Mouse (Mus musculus) heart, postnatal 25 days (tissue): ENCODE measurements around the gene Clcn2. TPM values are rescaled to one million over a fixed set of nuclear protein-coding genes. Genes with fewer than 3 reads are reported as not detected.

Experiments used
- DNase-seq: peaks from one replicate; pipeline ENCODE4 v3.0.0; 2022; ENCODE audit warnings: low spot score
- intact Hi-C: fragments of 180-260 bp; cut with DNase I; formaldehyde crosslinking; loops from one replicate; pipeline ENCODE4 v1.15.1; 2025
- total RNA-seq, 2 experiments: library from RNA; stranded (reverse); gene quantifications; 2 replicates each; pipeline ENCODE4 v1.2.3; 2021

Gene Clcn2
- total RNA-seq: 1 to 10 TPM; 1.5 to 2.1 TPM

GRCm38 (mm10) chr16:20717181-20717977 lies at the start of gene Clcn2, which contains the start of gene Polr2h:
Gene Clcn2 (minus strand): TSS chr16:20717746.
Gene Polr2h (plus strand): TSS chr16:20717665.
- peak; percentile 97 for DNase-seq
- intact Hi-C loops: loop anchor here (2.0 to 5.0 kb wide), 2 partner anchors 17 to 180 kb away; partner anchors contain the start of gene Ap2m1

DNA sequence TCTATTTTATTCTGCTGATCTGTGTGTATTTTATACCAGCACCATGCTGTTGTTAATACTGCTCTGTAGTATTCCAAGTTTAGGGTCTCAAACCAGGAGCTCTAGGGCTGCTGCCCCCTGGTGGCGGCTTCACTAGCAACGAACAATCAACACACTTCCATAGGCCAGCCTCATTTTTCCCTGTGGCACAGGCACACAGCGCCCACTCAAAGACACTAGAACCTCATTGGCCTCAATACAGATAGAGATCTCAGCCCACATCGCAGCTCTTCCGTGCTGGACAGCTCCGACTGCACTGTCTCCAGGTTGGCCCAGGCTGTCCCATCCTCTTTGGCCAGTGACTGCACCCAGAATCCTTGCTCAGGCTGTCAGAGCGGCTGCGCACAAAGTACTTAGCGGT lies 47.7 kb upstream of the Clcn2 start:
- DNase-seq: no peak
- intact Hi-C loops: loop anchor here (1.0 to 10.0 kb wide), 3 partner anchors 56 to 268 kb away; partner anchors contain the start of gene Psmd2

GRCm38 (mm10) chr16:20761681-20762080 lies 44.1 kb upstream of the Clcn2 start:
- intact Hi-C loops: loop anchor here (2.0 to 10.0 kb wide), 2 partner anchors 37 to 107 kb away; partner anchors contain the start of gene Psmd2
- DNase-seq: no peak

- no peak for DNase-seq
- intact Hi-C loops: no loop called here
Observed at GRCm38 (mm10) chr16:20757385-20757784, 39.8 kb upstream of the Clcn2 start.

GRCm38 (mm10) chr16:20756052-20756451 lies 38.5 kb upstream of the Clcn2 start:
- intact Hi-C loops: no loop called here
- DNase-seq: peak; percentile 14

DNA sequence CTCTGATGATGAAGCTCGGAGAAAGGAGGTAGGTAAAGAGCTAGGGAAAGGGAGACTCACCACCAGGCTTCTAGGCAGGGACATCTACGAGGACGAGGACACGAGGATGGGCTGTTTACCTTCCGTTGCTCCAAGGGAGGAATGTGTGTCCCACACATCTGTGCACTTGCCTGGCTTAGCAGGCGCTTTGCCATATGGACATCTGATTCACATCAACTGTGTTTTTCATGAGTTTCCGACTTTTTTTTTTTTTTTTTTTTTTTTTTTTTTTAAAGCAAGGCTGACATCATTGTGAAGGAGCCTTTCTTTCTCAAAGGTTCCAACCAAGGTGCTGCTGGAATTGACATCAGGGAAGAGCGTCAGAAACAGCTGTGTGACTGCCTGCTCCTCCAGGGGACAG lies 33.0 kb upstream of the Clcn2 start:
- no peak for DNase-seq

GRCm38 (mm10) chr16:20746641-20747040 lies 29.1 kb upstream of the Clcn2 start:
- peak; percentile 67 for DNase-seq
- intact Hi-C loops: no loop called here

More for the DNA sequence above, 33.0 kb upstream of the Clcn2 start:
- intact Hi-C loops: no loop called here

GRCm38 (mm10) chr16:20739845-20740244 lies 22.3 kb upstream of the Clcn2 start:
- intact Hi-C loops: no loop called here
- DNase-seq: no peak

DNA sequence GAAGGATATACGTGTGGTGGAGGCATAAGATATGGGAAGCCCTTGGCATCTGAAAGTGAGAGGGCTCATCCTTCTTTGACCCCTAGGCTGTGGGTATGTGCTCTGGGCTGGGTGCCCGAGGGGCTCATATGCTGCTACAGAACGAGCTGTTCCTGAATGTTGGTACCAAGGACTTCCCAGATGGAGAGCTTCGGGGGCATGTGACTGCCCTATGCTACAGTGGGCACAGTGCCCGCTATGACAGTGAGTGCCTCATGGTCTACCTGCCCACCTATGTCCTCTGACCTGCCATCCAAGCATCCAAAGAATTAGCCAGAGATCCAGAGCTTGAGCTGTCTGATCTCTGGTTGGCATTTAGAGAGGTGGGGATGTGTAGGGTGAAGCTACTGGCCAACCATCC lies 19.3 kb upstream of the Clcn2 start:
- intact Hi-C loops: no loop called here
- DNase-seq: no peak

GRCm38 (mm10) chr16:20736168-20736567 lies 18.6 kb upstream of the Clcn2 start:
- no peak for DNase-seq
- intact Hi-C loops: no loop called here

DNA sequence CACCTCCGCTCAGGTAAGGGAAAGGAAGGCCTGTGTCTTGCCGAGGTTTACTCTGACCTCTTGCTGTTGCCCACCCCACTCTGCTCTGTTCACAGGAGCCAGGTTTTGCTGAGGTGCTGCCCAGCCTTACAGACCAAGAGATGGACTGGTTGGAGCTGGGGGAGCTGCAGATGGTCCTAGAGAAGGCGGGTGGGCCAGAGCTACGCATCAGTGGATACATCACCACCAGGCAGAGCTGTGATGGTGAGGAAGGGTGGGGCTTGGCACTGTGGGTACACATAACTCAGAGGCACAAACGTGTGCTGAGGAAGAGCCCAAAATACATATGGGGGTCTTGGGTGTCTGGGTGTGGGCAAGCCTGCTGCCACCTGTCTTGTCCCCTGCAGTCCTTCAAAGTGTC lies 18.1 kb upstream of the Clcn2 start:
- intact Hi-C loops: no loop called here
- DNase-seq: no peak

DNA sequence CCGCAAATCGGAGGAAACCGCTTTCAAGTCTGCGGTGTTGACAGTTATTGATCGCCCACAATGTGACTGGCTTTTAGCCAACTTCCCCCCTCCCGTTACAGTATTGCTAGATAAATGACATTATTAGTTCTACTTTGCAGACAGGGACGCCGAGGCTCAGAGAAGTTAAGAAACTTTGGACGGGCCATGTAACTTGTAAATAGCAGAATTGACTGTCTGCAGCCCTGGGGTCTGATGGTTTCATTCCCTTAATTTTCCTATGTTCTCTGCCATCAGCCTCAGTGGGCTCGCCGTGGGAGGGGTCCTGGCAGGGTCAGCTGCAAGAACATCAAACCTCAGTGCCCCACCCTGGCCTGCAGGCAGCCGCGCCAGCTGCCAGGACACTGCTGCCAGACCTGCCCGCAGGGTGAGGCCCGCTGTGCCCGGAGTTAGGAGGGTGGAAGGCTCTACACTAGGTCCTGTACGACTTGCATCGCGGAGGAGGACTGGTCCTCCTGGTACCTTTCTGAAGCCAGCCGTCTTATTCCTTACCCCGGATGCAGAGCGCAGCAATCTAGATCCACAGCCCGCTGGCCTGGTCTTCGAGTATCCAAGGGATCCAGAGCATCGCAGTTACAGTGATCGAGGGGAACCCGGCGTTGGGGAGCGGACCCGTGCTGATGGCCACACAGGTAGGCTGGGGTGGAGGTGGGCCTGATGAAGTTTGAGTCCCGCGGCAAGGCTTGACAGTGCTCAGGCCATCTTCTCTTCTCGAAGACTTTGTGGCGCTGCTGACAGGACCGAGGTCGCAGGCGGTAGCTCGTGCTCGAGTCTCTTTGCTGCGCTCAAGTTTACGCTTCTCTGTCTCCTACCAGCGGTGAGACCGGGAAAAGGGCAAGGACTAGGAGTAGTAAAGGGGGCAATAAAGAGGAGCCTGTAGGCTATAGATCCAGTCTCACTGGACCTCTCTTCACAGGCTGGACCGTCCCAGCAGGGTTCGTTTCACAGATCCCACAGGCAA lies 16.5 kb upstream of the Clcn2 start, which contains the start of gene Thpo:
TSS of gene Thpo (minus strand) at position 781 of the 1,000 bp plus-strand sequence.
- intact Hi-C loops: no loop called here
- DNase-seq: no peak

DNA sequence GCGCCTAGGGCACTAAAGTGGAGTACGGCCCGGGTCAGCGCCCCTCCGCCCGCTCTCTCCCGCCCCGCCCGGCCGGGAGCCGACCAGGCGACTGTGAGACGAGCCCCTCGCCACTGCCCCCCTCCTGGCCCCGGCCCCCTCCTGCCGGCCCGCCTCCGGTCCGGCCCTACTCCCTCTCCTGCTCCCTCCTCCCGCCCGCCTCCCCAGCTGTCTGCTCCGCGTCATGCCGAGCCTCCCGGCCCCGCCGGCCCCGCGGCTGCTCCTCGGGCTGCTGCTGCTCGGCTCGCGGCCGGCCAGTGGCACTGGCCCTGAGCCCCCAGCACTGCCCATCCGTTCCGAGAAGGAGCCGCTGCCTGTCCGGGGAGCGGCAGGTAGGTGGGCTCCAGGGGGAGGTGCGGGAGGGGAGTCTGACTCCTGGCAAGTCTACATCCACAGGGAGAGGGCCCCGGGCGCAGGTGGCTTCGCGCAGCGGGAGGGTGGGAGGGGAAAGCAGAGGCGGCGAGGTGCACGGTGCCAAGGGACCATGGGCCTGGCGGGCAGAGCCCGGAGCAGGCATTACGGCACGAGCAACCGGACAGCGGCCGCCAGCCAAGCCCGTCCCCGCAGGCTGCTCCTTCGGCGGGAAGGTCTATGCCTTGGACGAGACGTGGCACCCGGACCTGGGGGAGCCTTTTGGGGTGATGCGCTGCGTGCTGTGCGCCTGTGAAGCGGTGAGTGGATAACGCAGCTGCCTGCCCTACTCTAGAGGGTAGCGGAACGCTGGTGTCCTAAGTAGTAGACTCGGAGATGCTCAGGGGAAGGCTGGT lies 15.6 kb upstream of the Clcn2 start, which contains the start of gene Chrd:
TSS of gene Chrd (plus strand) at position 203 of the 806 bp plus-strand sequence.
- peak; percentile 52 for DNase-seq
- intact Hi-C loops: no loop called here

DNA sequence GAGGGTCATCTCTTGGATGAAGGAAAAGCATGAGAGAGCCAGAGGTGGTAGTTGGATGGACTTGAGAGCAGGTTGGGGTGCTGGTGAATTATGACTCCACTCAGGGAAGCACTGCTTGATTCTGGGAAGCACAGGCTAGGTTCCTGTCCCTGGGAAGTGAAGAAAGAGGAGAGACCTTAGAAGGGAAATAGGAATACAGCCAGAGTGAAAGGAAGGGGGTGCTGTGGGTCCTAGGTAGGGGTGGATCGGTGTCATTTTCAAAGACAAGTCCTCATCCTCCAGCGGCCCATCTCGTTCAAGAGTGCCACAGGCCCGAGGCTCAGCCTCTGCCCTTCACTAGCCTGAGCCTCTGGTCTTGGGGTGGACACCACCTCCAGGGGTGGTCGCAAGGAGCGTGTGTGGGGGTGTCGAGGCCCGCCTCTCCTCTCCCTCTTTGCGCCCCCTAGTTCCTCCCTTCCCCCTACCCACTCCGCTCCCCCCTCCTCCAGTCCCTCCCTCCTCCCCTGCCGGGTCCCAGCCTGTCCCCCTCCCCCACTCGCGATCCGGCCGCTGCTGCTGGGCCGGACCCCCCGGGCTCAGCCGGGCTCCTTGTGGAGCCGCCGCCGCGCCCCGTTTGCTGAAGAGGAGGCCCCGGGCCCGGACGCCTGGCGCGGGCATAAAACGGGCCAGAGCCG lies 14.8 kb upstream of the Clcn2 start:
- intact Hi-C loops: no loop called here
- DNase-seq: no peak

DNA sequence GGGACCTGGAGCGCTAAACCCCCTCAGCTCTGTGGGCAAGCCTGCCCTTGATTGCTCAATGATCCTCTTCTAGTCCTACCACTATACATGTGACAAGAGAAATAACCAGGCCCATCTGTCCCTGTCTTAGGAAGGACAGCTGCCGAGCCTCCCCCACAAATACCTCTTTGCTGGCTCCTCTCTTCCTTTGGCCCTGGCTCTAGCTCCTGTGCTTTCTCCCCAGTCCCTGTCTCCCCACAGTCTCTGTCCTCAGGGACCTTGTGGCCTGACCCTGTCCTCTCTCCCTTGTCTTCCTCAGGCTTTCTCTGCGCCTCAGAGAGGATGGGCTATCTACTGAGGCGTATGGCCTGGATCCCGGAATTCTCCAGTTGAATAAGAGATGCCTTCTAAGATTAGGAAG lies 14.1 kb upstream of the Clcn2 start:
- DNase-seq: no peak
- intact Hi-C loops: no loop called here

DNA sequence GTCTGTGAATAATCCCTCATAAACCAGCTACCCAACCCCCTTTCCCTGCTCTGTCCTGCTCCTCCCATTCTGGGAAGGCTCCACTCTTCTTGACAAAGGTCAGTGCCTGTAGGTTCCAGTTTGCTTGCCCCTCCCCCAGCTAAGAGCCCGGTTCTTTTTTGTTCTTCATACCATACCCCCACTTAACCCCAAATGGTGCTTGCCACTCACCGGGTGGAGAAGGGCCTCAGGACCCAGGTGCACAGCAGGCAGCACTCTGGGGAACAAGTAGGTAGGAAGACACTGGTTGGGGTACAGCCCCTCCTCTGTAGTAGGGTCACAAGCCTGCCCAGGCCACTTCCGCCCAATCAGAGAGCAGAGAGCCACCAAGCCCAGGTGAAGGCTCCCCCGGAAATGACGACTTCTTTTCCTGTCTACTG lies 12.8 kb upstream of the Clcn2 start:
- DNase-seq: no peak
- intact Hi-C loops: no loop called here

DNA sequence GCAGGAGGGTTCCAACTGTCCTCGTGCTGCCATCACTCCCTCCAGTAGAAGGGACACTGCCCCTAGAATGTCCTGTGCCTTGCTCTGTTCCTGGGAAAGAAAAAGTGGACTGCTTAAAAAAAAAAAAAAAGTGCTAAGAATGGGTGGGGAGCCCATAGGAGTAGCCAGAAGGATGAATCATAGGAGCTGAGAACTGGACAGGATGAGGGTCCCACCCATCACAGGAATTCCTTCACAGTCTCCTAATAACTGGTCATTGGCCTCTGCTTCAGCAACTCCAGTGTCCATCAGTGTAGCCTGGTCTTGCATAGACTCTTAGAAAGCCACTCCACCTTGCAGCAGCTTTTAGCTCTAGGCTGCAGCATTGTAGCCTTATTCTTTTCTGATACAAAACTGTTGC lies 8.8 kb upstream of the Clcn2 start:
- intact Hi-C loops: no loop called here
- no peak for DNase-seq

GRCm38 (mm10) chr16:20725750-20726149 lies 8.2 kb upstream of the Clcn2 start:
- intact Hi-C loops: loop anchor here (2.0 kb wide), 2 partner anchors 35 to 467 kb away; no protein-coding TSS in a partner anchor
- no peak for DNase-seq

- intact Hi-C loops: loop anchor here (2.0 kb wide), 2 partner anchors 35 to 467 kb away; no protein-coding TSS in a partner anchor
- no peak for DNase-seq
Observed at GRCm38 (mm10) chr16:20725321-20725720, 7.8 kb upstream of the Clcn2 start.
